Mouse (Mus musculus): Measurements from ENCODE around the gene Gpc5.

- TF ChIP-seq MAFK (IDR thresholded peaks at IDR 0.05; ENCODE audit: insufficient read depth, low read depth, low read length) (no peak), CHD2 (IDR thresholded peaks at IDR 0.05; ENCODE audit: low read depth, low read length) (no peak)
Observed at GRCm38 (mm10) chr14:115228075-115228474, 136.1 kb downstream of the Gpc5 start.
